Mouse (Mus musculus) mature B cell (primary cell): ENCODE measurements around the gene Svs5.

Source experiments
- in situ Hi-C: fragments of 300-500 bp; cut with MboI; formaldehyde crosslinking; loops from 2 replicates; pipeline ENCODE4 v1.14.3; 2019

The Svs5 gene

GRCm38 (mm10) chr2:164377478-164378426 lies 45.2 kb downstream of the Svs5 start:
- in situ Hi-C loops = loop anchor here (25.0 kb wide), 1 partner anchor 265 kb away; no protein-coding TSS in a partner anchor

GRCm38 (mm10) chr2:164381726-164382125 lies 49.2 kb downstream of the Svs5 start:
- in situ Hi-C loops = loop anchor here (25.0 kb wide), 1 partner anchor 269 kb away; no protein-coding TSS in a partner anchor

- in situ Hi-C loops = loop anchor here (25.0 kb wide), 1 partner anchor 271 kb away; no protein-coding TSS in a partner anchor
Observed at GRCm38 (mm10) chr2:164382971-164383370, 50.4 kb downstream of the Svs5 start.
